In genomic region chr14:53881304-53881703, GRCm38 (mm10) we compare ENCODE assay signal across 8 mouse cellular contexts.
DNase-seq lines count a peak whose midpoint lies in the region; ATAC-seq lines count a peak whose summit lies in the region.

No protein-coding gene starts in this region.

- peak; percentile 4 to 10 for DNase-seq in heart, postnatal 10 days
- DNase-seq in heart, postnatal 14 days = no peak
- peak; percentile 15 for DNase-seq in A20 (ENCODE audit: low read depth, low spot score)
- peak; percentile 54 for DNase-seq in embryo, embryonic 10 days (ENCODE audit: low spot score)
- no peak for DNase-seq in urinary bladder, postnatal 36 days (ENCODE audit: low spot score in 2 of 2)
- no peak for DNase-seq in lung, postnatal 14 days

- intact Hi-C loops in heart, postnatal 10 days (cut with DNase I) = loop anchor here (5.0 kb wide), 2 partner anchors 176 to 271 kb away; no protein-coding TSS in a partner anchor
- intact Hi-C loops in heart, postnatal 14 days (cut with DNase I) = loop anchor here (2.0 kb wide), 1 partner anchor 269 kb away; no protein-coding TSS in a partner anchor

- peak; percentile 79 for ATAC-seq in megakaryocyte-erythroid progenitor cell, adult 5-6 weeks (replicated peaks; ENCODE audit: low FRiP score, low TSS enrichment, poor library complexity, severe bottlenecking)
- no peak for ATAC-seq in activated CD4-positive, CD25-positive, alpha-beta regulatory T cell, adult 4 months

Comparison
In these comparisons a context has a peak if more than half of its experiments do, and no peak if none do; other contexts are left out.
1. DNase-seq: peak in heart, postnatal 10 days (2 of 2), A20 (single experiment) and embryo, embryonic 10 days (single experiment); none in heart, postnatal 14 days (0 of 2), urinary bladder, postnatal 36 days (0 of 2) and lung, postnatal 14 days (single experiment).